Mouse (Mus musculus): Measurements from ENCODE around the gene Ptpn11. TPM values are rescaled to one million over a fixed set of nuclear protein-coding genes. Genes with fewer than 3 reads are reported as not detected.
"Not testable (repeated sequence)": the region's sequence is repeated elsewhere in the genome, so short reads cannot be mapped to it uniquely, and the experiment has no call there.

Gene Ptpn11
- 100 to 1,000 TPM; 166 to 210 TPM for total RNA-seq (2021)

GRCm38 (mm10) chr5:121190836-121191583 is at the start of gene Ptpn11:
Ptpn11 (minus strand) TSS chr5:121191397.
- intact Hi-C loops (cut with DNase I) = no loop called here
- DNase-seq = peak; percentile 86 to 88

GRCm38 (mm10) chr5:121239846-121240245 is 48.6 kb upstream of the Ptpn11 start:
- DNase-seq = no peak
- intact Hi-C loops (cut with DNase I) = no loop called here

- intact Hi-C loops (cut with DNase I) = no loop called here
- no peak for DNase-seq
Measured at GRCm38 (mm10) chr5:121238208-121238607, 47.0 kb upstream of the Ptpn11 start.

- no peak for DNase-seq
- intact Hi-C loops (cut with DNase I) = no loop called here
Measured at GRCm38 (mm10) chr5:121236171-121236570, 45.0 kb upstream of the Ptpn11 start.

- no peak for DNase-seq
- intact Hi-C loops (cut with DNase I) = no loop called here
Measured at GRCm38 (mm10) chr5:121233726-121234125, 42.5 kb upstream of the Ptpn11 start.

GRCm38 (mm10) chr5:121232789-121233188 is 41.6 kb upstream of the Ptpn11 start:
- no peak for DNase-seq
- intact Hi-C loops (cut with DNase I) = no loop called here

GRCm38 (mm10) chr5:121230811-121231210 is 39.6 kb upstream of the Ptpn11 start:
- intact Hi-C loops (cut with DNase I) = no loop called here
- no peak for DNase-seq

- no peak for DNase-seq
- intact Hi-C loops (cut with DNase I) = no loop called here
Measured at GRCm38 (mm10) chr5:121229182-121229581, 38.0 kb upstream of the Ptpn11 start.

GRCm38 (mm10) chr5:121227330-121227729 is 36.1 kb upstream of the Ptpn11 start:
- intact Hi-C loops (cut with DNase I); DNase-seq: not testable (repeated sequence)

- intact Hi-C loops (cut with DNase I) = no loop called here
- no peak for DNase-seq
Measured at GRCm38 (mm10) chr5:121226845-121227244, 35.6 kb upstream of the Ptpn11 start.

GRCm38 (mm10) chr5:121226406-121226805 is 35.2 kb upstream of the Ptpn11 start:
- DNase-seq = no peak
- intact Hi-C loops (cut with DNase I) = no loop called here

GRCm38 (mm10) chr5:121225854-121226253 is 34.7 kb upstream of the Ptpn11 start:
- intact Hi-C loops (cut with DNase I) = no loop called here
- no peak for DNase-seq

- DNase-seq = no peak
- intact Hi-C loops (cut with DNase I) = no loop called here
Measured at GRCm38 (mm10) chr5:121224856-121225255, 33.7 kb upstream of the Ptpn11 start.

- intact Hi-C loops (cut with DNase I); DNase-seq: not testable (repeated sequence)
Measured at GRCm38 (mm10) chr5:121224020-121224419, 32.8 kb upstream of the Ptpn11 start.

GRCm38 (mm10) chr5:121221328-121221850 is 30.2 kb upstream of the Ptpn11 start:
- intact Hi-C loops (cut with DNase I) = no loop called here
- no peak for DNase-seq

GRCm38 (mm10) chr5:121220732-121221301 is 29.6 kb upstream of the Ptpn11 start:
- DNase-seq = peak in 1 of 2 experiments; percentile 13
- intact Hi-C loops (cut with DNase I) = no loop called here

GRCm38 (mm10) chr5:121219980-121220731 is 29.0 kb upstream of the Ptpn11 start, which contains the start of gene Hectd4:
Hectd4 (plus strand) TSS chr5:121220219.
- intact Hi-C loops (cut with DNase I) = loop anchor here (5.0 kb wide), 1 partner anchor 172 kb away; no protein-coding TSS in a partner anchor
- DNase-seq = peak; percentile 97 to 99

- DNase-seq = no peak
- intact Hi-C loops (cut with DNase I) = loop anchor here (5.0 kb wide), 1 partner anchor 173 kb away; no protein-coding TSS in a partner anchor
Measured at GRCm38 (mm10) chr5:121219190-121219589, 28.0 kb upstream of the Ptpn11 start.

GRCm38 (mm10) chr5:121217313-121217634 is 26.1 kb upstream of the Ptpn11 start:
- intact Hi-C loops (cut with DNase I) = loop anchor here (5.0 kb wide), 1 partner anchor 175 kb away; no protein-coding TSS in a partner anchor
- no peak for DNase-seq

- intact Hi-C loops (cut with DNase I) = loop anchor here (5.0 kb wide), 1 partner anchor 176 kb away; no protein-coding TSS in a partner anchor
- not testable (repeated sequence) for DNase-seq
Measured at GRCm38 (mm10) chr5:121216584-121217312, 25.6 kb upstream of the Ptpn11 start.
